Mouse (Mus musculus) intestine, postnatal 0 days (tissue): ENCODE data around the gene Aco1. TPM values are rescaled to one million over a fixed set of nuclear protein-coding genes. Genes with fewer than 3 reads are reported as not detected.

Experiments
- ATAC-seq: fragments of 200-750 bp; cut with Nextera tagmentation; 2 replicates; pipeline ENCODE4 v1.8.0; 2017; ENCODE audit warnings: mild to moderate bottlenecking, moderate TSS enrichment, moderate library complexity
- H3K27ac ChIP-seq: fragments of 300-500 bp; sonication (generic); 2 replicates; pipeline ENCODE4 v1.5.1; 2014; ENCODE audit warnings: mild to moderate bottlenecking, low read depth, low read length, moderate library complexity
- H3K27me3 ChIP-seq: fragments of 300-500 bp; sonication (generic); replicated peaks from 2 replicates; pipeline ENCODE4 v1.6.1; 2014; ENCODE audit warnings: low read length, mixed read lengths; ENCODE audit not compliant: control insufficient read depth, insufficient read depth
- H3K36me3 ChIP-seq: fragments of 300-500 bp; sonication (generic); 2 replicates; pipeline ENCODE4 v1.6.1; 2014; ENCODE audit warnings: mild to moderate bottlenecking, moderate library complexity; ENCODE audit not compliant: control insufficient read depth, insufficient read depth
- H3K4me1 ChIP-seq: fragments of 300-500 bp; sonication (generic); replicated peaks from 2 replicates; pipeline ENCODE4 v1.6.1; 2014; ENCODE audit warnings: antibody characterized with exemption, low read length, mixed read lengths; ENCODE audit not compliant: control insufficient read depth, insufficient read depth
- H3K4me2 ChIP-seq: fragments of 300-500 bp; sonication (generic); replicated peaks from 2 replicates; pipeline ENCODE4 v1.6.1; 2014; ENCODE audit warnings: low read depth, mild to moderate bottlenecking, moderate library complexity
- H3K4me3 ChIP-seq: fragments of 300-500 bp; sonication (generic); 2 replicates; pipeline ENCODE4 v1.5.1; 2014; ENCODE audit warnings: low read depth, low read length
- H3K9ac ChIP-seq: fragments of 300-500 bp; sonication (generic); 2 replicates; pipeline ENCODE4 v1.6.1; 2014; ENCODE audit warnings: mild to moderate bottlenecking, low read depth, low read length
- H3K9me3 ChIP-seq: fragments of 300-500 bp; sonication (generic); 2 replicates; pipeline ENCODE4 v1.6.1; 2016; ENCODE audit warnings: mixed run types; ENCODE audit not compliant: control insufficient read depth
- CTCF ChIP-seq: sonication (generic); IDR thresholded peaks from 2 replicates; pipeline ENCODE4 v1.5.1; 2016; ENCODE audit warnings: low read depth, mild to moderate bottlenecking, control low read depth, antibody characterized with exemption, moderate library complexity
- WGBS: fragments of 180-500 bp; shearing (Covaris S2); extraction: QIAGEN DNeasy Blood & Tissue Kit; methylation state at CpG from one replicate; pipeline ENCODE4 v1.1.7; 2014; 5-methylcytosine and 5-hydroxymethylcytosine counted together
- polyA plus RNA-seq: library from polyadenylated mRNA; unstranded; fragments of >200 nt; fragmentation: Nextera tagmentation; extraction: Ambion mirVana; gene quantifications from 2 replicates; pipeline ENCODE4 v1.2.1, GENCODE M21; 2015

Gene Aco1
- polyA plus RNA-seq, 1 experiment from 2014 or later: 55.6 TPM

DNA sequence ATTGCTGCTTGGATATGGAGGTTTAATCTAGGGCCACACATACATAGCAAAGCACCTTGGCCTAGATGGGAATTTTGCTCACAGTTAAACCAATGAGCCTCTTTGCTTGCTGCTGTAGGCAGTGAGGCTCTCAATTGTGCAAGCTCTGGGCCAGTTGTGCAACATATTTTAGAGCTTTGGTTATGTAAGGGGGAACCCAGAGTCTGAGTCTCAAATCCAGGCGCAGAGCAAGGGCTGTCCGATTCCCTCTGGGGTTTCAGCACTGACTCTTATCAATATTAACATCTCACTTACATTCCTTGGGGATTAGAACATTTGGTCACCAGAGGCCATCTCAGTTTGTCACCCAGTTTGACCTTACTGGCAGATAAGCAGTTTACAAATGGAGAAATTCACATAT lies 13.3 kb downstream of the Aco1 start:
- H3K4me2 ChIP-seq: no peak overlapping the region
- TF ChIP-seq CTCF: no peak
- no peaks in the 10 kb centered on the region for H3K36me3 ChIP-seq
- H3K4me1 ChIP-seq: peaks cover 9% of the 10 kb centered on the region; the same call in 1 of the 2 replicates
- H3K27ac ChIP-seq: no peak overlapping the region
- no peaks in the 10 kb centered on the region for H3K27me3 ChIP-seq
- no peaks in the 10 kb centered on the region for H3K9me3 ChIP-seq
- 35% methylated on average over 2 of the region's 2 CpGs for WGBS
- no peak overlapping the region for H3K4me3 ChIP-seq
- ATAC-seq: peak; percentile 20
- no peak overlapping the region for H3K9ac ChIP-seq

DNA sequence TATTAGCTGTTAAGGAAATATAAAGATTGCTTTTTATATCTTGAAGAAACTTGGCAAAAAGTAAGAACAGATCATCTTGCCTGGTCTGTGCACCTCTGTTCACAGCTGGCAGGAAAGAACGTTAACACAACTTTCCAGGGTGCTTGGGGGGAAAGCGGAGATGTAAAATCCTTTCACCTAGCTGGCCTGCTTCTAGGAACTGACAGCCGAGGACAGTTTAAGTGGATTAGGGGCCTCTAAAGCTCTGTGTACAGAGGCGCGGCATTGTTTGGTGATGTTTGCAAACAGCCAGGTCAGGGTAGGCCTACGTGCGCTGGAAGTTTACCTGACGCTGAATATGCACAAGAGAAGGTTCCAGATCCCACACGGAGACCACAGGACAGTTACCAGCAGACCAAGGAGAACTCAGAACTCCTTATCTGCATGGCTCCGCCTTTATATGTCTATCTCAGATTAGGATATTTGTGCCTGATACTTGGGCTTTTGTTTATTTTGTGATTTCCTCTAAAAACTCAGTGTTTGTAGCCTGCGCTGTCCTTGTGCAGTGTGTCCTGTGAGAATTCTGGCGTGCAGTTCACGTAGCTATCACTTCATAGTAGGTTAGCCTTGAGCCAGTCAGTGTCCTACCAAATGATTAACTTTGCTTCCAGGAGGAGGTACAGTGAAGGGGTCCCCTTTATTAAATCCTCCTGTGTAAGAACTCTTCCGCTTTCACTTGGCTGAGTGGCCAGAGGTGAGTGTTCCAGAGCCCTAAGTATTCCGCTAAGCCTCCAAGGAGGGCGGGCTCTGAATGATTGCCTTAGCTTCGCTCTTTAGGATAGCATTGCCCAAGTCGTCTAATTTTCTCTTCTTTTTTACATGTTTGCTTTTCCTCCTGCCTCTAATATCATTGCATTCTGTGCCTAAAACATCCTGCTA lies 14.0 kb downstream of the Aco1 start:
- H3K27ac ChIP-seq: 0 out of 2 replicates have a peak overlapping the region, but pooled peaks have one; percentile 5
- H3K9me3 ChIP-seq: no peaks in the 10 kb centered on the region
- no peak for ATAC-seq
- no peaks in the 10 kb centered on the region for H3K27me3 ChIP-seq
- no peak overlapping the region for H3K9ac ChIP-seq
- no peaks in the 10 kb centered on the region for H3K36me3 ChIP-seq
- H3K4me1 ChIP-seq: peaks cover 9% of the 10 kb centered on the region; the same call in 1 of the 2 replicates
- TF ChIP-seq CTCF: no peak
- WGBS: 43% methylated on average over 18 of the region's 18 CpGs
- H3K4me2 ChIP-seq: peak overlapping the region; percentile 33
- H3K4me3 ChIP-seq: no peak overlapping the region

DNA sequence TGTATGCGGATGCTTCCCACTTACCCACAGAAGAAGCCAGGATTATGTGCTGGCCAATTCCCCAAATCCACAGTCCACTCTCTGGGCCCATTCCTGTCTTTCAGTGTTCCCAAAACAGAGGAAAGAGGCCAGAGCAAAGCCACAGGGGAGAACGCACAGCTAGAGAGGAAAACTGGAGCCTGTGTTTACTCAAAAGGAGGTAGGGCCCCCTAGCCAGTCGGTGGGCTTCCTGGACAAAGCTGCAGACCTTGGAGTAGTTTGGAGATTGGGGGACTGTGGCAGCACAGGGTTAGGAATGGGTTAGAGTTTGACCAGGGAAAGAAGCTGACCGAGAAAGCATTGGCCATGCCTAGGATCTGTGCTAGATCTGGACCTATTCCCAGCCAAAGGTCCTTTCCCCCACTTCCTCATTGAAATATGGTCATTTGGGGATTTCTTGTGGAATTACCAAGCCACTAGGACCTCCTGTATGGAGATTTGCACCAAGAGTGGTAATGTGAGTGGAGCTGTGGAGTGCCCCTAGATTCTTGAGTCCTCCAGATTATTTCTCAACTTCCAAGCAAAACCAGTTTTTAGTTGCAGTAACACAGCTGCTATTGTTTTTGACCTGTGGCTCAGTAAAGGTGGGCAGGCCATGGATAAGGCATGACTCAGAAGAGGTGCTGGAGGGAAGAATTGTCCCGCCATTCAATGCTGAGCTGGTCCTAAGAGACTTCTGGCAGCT lies 14.8 kb downstream of the Aco1 start:
- no peak for ATAC-seq
- H3K27ac ChIP-seq: no peak overlapping the region

DNA sequence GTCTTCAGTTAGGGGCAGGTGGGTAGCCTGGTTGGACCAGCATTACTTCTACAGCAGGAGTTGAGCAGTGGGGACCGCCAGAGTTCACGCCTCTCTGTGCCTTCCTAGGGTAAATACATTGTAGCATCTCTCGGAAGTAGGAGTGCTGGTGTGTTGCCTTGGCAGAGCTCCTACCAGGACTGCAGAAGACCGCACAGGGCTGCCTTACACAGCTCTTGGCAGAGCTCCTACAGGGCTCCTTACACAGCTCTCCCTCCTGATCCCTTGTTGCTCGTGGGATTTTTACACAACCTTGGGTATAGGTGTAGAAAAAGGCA lies 15.3 kb downstream of the Aco1 start:
- no peak for ATAC-seq
- no peak overlapping the region for H3K4me3 ChIP-seq
- WGBS: 72% methylated on average over 5 of the region's 5 CpGs

More for the DNA sequence above, 14.8 kb downstream of the Aco1 start:
- H3K4me2 ChIP-seq: no peak overlapping the region
- WGBS: 56% methylated on average over 5 of the region's 5 CpGs
- H3K9ac ChIP-seq: no peak overlapping the region
- no peaks in the 10 kb centered on the region for H3K27me3 ChIP-seq
- peaks cover 9% of the 10 kb centered on the region; the same call in 1 of the 2 replicates for H3K4me1 ChIP-seq
- H3K4me3 ChIP-seq: no peak overlapping the region
- H3K9me3 ChIP-seq: no peaks in the 10 kb centered on the region
- H3K36me3 ChIP-seq: no peaks in the 10 kb centered on the region
- TF ChIP-seq CTCF: no peak

DNA sequence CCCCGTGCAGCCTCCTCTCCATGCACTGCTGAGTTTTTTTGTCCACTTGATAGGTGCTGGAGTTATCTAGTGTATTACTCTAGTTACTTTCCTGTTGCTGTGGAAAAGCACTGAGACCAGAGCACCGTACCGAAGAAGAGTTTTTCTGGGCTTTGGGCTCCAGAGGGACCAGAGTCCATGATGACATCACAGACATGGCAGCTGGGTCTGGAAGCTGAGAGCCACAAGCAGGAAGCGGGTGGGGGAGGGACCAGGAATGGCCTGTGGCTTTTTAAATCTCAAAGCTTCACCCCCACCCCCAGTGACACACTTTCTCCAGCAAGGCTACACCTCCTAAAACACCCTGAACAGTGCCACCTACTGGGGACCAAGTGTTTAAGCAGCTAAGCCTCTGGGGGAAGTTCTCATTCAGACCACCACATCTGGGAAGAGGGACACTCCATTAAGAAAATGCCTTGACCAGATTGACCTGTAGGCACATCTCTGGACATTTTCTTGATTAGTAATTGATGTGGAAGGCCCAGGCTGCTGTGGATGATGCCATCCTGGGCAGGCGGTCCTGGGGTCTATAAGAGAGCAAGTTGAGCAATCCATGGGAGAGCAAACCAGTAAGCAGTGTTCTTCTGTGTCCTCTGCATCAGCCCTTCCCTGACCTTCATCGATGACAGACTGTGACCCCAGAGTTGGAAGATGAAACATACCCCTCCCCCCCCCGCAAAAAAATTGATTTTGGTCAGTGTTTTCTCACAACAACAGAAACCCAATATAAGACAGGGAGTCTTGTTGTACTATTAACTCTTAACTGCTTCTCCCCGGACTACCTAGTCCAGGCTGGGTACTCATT lies 17.9 kb downstream of the Aco1 start:
- 93% methylated on average over 8 of the region's 8 CpGs for WGBS

More for the DNA sequence above, 15.3 kb downstream of the Aco1 start:
- no peak overlapping the region for H3K9ac ChIP-seq
- no peak overlapping the region for H3K4me2 ChIP-seq
- no peaks in the 10 kb centered on the region for H3K9me3 ChIP-seq
- no peaks in the 10 kb centered on the region for H3K27me3 ChIP-seq
- H3K36me3 ChIP-seq: no peaks in the 10 kb centered on the region
- H3K27ac ChIP-seq: no peak overlapping the region
- peaks cover 9% of the 10 kb centered on the region; the same call in 1 of the 2 replicates for H3K4me1 ChIP-seq
- TF ChIP-seq CTCF: no peak

More for the DNA sequence above, 17.9 kb downstream of the Aco1 start:
- peaks cover 16% of the 10 kb centered on the region for H3K36me3 ChIP-seq
- no peak for ATAC-seq
- H3K4me2 ChIP-seq: no peak overlapping the region
- no peak overlapping the region for H3K9ac ChIP-seq
- H3K4me3 ChIP-seq: no peak overlapping the region
- H3K4me1 ChIP-seq: peaks cover 5% of the 10 kb centered on the region; the same call in 1 of the 2 replicates
- no peak overlapping the region for H3K27ac ChIP-seq
- no peaks in the 10 kb centered on the region for H3K9me3 ChIP-seq
- H3K27me3 ChIP-seq: no peaks in the 10 kb centered on the region
- peak; percentile 21; the same call in 1 of the 2 replicates for TF ChIP-seq CTCF
